Mouse (Mus musculus): ENCODE results near the gene Sirt7. TPM values are rescaled to one million over a fixed set of nuclear protein-coding genes. Genes with fewer than 3 reads are reported as not detected.

Gene Sirt7
- polyA plus RNA-seq, 1 experiment from 2014 or later = 73.1 TPM

- WGBS = 37% methylated on average over 4 of the region's 4 CpGs
- no peaks in the 10 kb centered on the region for H3K9me3 ChIP-seq (ENCODE audit: control insufficient read depth)
- no peak for ATAC-seq
- H3K9ac ChIP-seq (ENCODE audit: low read depth, low read length) = peak overlapping the region; percentile 80
- peak overlapping the region; percentile 88 for H3K4me2 ChIP-seq (replicated peaks; ENCODE audit: low read depth)
- peaks cover 17% of the 10 kb centered on the region for H3K36me3 ChIP-seq (ENCODE audit: control insufficient read depth, insufficient read depth)
- peaks cover 9% of the 10 kb centered on the region for H3K4me1 ChIP-seq (replicated peaks; ENCODE audit: control insufficient read depth, insufficient read depth, low read length)
- H3K27me3 ChIP-seq (replicated peaks; ENCODE audit: control insufficient read depth, insufficient read depth, low read length) = no peaks in the 10 kb centered on the region
- H3K27ac ChIP-seq (ENCODE audit: low read depth, low read length) = peak overlapping the region; percentile 91
- no peak for TF ChIP-seq CTCF (IDR thresholded peaks at IDR 0.05; ENCODE audit: low read depth)
- H3K4me3 ChIP-seq (ENCODE audit: low read depth, low read length) = peak overlapping the region; percentile 63
These were observed 6.8 kb upstream of the Sirt7 start for GRCm38 (mm10) chr11:120631726-120632448.

- Histone ChIP-seq H3K4me1 (replicated peaks; ENCODE audit: control insufficient read depth, insufficient read depth, low read length) (peaks cover 9% of the 10 kb centered on the region), H3K27ac (ENCODE audit: low read depth, low read length) (peak overlapping the region; percentile 91), H3K4me3 (ENCODE audit: low read depth, low read length) (peak overlapping the region; percentile 63), H3K27me3 (replicated peaks; ENCODE audit: control insufficient read depth, insufficient read depth, low read length) (no peaks in the 10 kb centered on the region), H3K36me3 (ENCODE audit: control insufficient read depth, insufficient read depth) (peaks cover 21% of the 10 kb centered on the region), H3K9ac (ENCODE audit: low read depth, low read length) (peak overlapping the region; percentile 80), H3K9me3 (ENCODE audit: control insufficient read depth) (no peaks in the 10 kb centered on the region), H3K4me2 (replicated peaks; ENCODE audit: low read depth) (peak overlapping the region; percentile 88)
- no peak for ATAC-seq
- WGBS = 19% methylated on average over 7 of the region's 7 CpGs
- TF ChIP-seq CTCF (IDR thresholded peaks at IDR 0.05; ENCODE audit: low read depth) = no peak
These were observed 6.1 kb upstream of the Sirt7 start for GRCm38 (mm10) chr11:120630881-120631725.

GRCm38 (mm10) chr11:120630401-120630871, 5.4 kb upstream of the Sirt7 start:
- peak overlapping the region; percentile 32 for H3K9ac ChIP-seq (ENCODE audit: low read depth, low read length)
- 36% methylated on average over 5 of the region's 5 CpGs for WGBS

DNA sequence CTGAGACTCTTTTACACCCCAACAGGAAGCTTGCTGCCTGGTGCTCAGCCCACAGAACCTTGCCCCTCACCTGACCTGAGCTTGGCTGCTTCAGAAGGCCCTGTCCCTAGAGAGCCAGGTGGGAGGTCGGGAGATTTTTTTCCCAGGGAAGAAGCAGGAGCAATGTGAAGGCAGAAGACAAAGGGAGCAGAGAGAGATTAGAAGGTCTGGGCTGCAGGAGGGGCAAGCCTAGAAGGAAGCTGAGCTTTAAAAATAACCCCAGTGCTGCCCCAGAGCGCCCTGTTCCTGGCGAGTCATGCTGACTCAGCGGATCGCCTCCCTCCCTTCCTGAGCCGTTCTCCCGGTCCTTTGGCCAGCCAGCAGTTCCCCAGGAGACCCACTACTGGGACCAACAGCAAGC, 4.9 kb upstream of the Sirt7 start:
- Histone ChIP-seq H3K36me3 (ENCODE audit: control insufficient read depth, insufficient read depth) (peaks cover 21% of the 10 kb centered on the region), H3K4me3 (ENCODE audit: low read depth, low read length) (peak overlapping the region; percentile 15; the same call in 1 of the 2 replicates), H3K27me3 (replicated peaks; ENCODE audit: control insufficient read depth, insufficient read depth, low read length) (no peaks in the 10 kb centered on the region), H3K4me1 (replicated peaks; ENCODE audit: control insufficient read depth, insufficient read depth, low read length) (peaks cover 9% of the 10 kb centered on the region), H3K9ac (ENCODE audit: low read depth, low read length) (peak overlapping the region; percentile 32), H3K9me3 (ENCODE audit: control insufficient read depth) (no peaks in the 10 kb centered on the region), H3K27ac (ENCODE audit: low read depth, low read length) (peak overlapping the region; percentile 91), H3K4me2 (replicated peaks; ENCODE audit: low read depth) (peak overlapping the region; percentile 88)
- 23% methylated on average over 7 of the region's 7 CpGs for WGBS
- 0 out of 2 replicates have a peak, but pooled peaks have one; percentile 19 for ATAC-seq
- no peak for TF ChIP-seq CTCF (IDR thresholded peaks at IDR 0.05; ENCODE audit: low read depth)

More at GRCm38 (mm10) chr11:120630401-120630871, 5.4 kb upstream of the Sirt7 start:
- Histone ChIP-seq H3K27me3 (replicated peaks; ENCODE audit: control insufficient read depth, insufficient read depth, low read length) (no peaks in the 10 kb centered on the region), H3K4me3 (ENCODE audit: low read depth, low read length) (0 out of 2 replicates have a peak overlapping the region, but pooled peaks have one; percentile 15), H3K4me2 (replicated peaks; ENCODE audit: low read depth) (peak overlapping the region; percentile 88), H3K9me3 (ENCODE audit: control insufficient read depth) (no peaks in the 10 kb centered on the region), H3K27ac (ENCODE audit: low read depth, low read length) (peak overlapping the region; percentile 91), H3K36me3 (ENCODE audit: control insufficient read depth, insufficient read depth) (peaks cover 21% of the 10 kb centered on the region), H3K4me1 (replicated peaks; ENCODE audit: control insufficient read depth, insufficient read depth, low read length) (peaks cover 9% of the 10 kb centered on the region)
- no peak for TF ChIP-seq CTCF (IDR thresholded peaks at IDR 0.05; ENCODE audit: low read depth)
- peak; percentile 13 for ATAC-seq

DNA sequence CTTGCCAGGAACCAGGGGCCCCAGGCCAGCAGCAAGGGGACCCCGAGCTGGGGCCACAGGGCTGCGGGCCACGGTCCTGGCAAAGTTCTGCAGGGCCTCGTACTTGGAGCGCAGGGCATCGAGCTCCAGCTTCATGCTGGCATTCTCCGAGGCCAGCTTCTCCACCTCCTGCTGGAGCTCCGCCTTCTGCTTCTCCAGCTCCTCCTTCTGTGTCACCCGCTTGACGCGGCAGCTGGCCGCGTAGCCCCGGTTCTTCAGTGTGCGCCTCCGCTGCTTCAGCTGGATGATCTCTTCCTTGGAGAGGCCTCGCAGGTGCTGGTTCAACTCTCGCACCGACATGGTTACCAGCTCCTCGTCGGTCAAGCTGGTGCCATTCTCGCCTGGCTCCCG, 4.3 kb upstream of the Sirt7 start:
- Histone ChIP-seq H3K27me3 (replicated peaks; ENCODE audit: control insufficient read depth, insufficient read depth, low read length) (no peaks in the 10 kb centered on the region), H3K27ac (ENCODE audit: low read depth, low read length) (peak overlapping the region; percentile 91), H3K4me3 (ENCODE audit: low read depth, low read length) (peak overlapping the region; percentile 15; the same call in 1 of the 2 replicates), H3K9ac (ENCODE audit: low read depth, low read length) (peak overlapping the region; percentile 32; the same call in 1 of the 2 replicates), H3K4me1 (replicated peaks; ENCODE audit: control insufficient read depth, insufficient read depth, low read length) (peaks cover 9% of the 10 kb centered on the region), H3K9me3 (ENCODE audit: control insufficient read depth) (no peaks in the 10 kb centered on the region), H3K36me3 (ENCODE audit: control insufficient read depth, insufficient read depth) (peaks cover 21% of the 10 kb centered on the region), H3K4me2 (replicated peaks; ENCODE audit: low read depth) (peak overlapping the region; percentile 88)
- 58% methylated on average over 23 of the region's 23 CpGs for WGBS
- no peak for ATAC-seq
- TF ChIP-seq CTCF (IDR thresholded peaks at IDR 0.05; ENCODE audit: low read depth) = no peak

Data from intestine, postnatal 0 days (tissue).